In genomic region chr7:139769167-139769566, GRCm38 (mm10) we compare ENCODE assay signal across 14 mouse cellular contexts.
"Had no signal": no experiment of that assay in that cellular context is flagged by ENCODE, and none has a peak within 500 bp of the region (broad histone marks: within the 10 kb centered on the region; RNA-seq: fewer than 3 reads in every experiment).

No protein-coding gene starts in this region.

- H3K27me3 ChIP-seq: limb, embryonic 12.5 days; neural tube, embryonic 12.5 days had no signal

- H3K4me3 ChIP-seq: limb, embryonic 12.5 days; midbrain, embryonic 10.5 days; neural tube, embryonic 12.5 days had no signal

- H3K27ac ChIP-seq: limb, embryonic 12.5 days; midbrain, embryonic 10.5 days; neural tube, embryonic 12.5 days had no signal

- H3K4me1 ChIP-seq: limb, embryonic 12.5 days had no signal

- DNase-seq: kidney, adult 18-20 months; kidney, postnatal 25 days; layer of hippocampus, adult 9-11 months; layer of hippocampus, postnatal 36 days; lung, embryonic 14.5 days; lung, postnatal 10 days; lung, postnatal 4 days; midbrain, embryonic 14.5 days; thymus, adult 18-20 months; thymus, postnatal 25 days had no signal

- H3K9ac ChIP-seq: limb, embryonic 12.5 days; lung, embryonic 14.5 days; neural tube, embryonic 12.5 days had no signal

- H3K9me3 ChIP-seq: limb, embryonic 12.5 days; midbrain, embryonic 10.5 days; neural tube, embryonic 12.5 days had no signal

- H3K36me3 ChIP-seq: limb, embryonic 12.5 days; midbrain, embryonic 10.5 days; neural tube, embryonic 12.5 days had no signal

- H3K4me2 ChIP-seq: limb, embryonic 12.5 days; liver, embryonic 11.5 days; lung, embryonic 14.5 days; neural tube, embryonic 12.5 days had no signal
